Mouse (Mus musculus) right cerebral cortex, postnatal 36 days (tissue): Measurements from ENCODE around the gene Cdkal1.

Source experiments
- DNase-seq, 2 experiments: peaks; one replicate each; pipeline ENCODE4 v3.0.0; 2022; ENCODE audit warnings: low spot score in 2 of 2, mixed read lengths in 1 of 2

Gene Cdkal1

DNA sequence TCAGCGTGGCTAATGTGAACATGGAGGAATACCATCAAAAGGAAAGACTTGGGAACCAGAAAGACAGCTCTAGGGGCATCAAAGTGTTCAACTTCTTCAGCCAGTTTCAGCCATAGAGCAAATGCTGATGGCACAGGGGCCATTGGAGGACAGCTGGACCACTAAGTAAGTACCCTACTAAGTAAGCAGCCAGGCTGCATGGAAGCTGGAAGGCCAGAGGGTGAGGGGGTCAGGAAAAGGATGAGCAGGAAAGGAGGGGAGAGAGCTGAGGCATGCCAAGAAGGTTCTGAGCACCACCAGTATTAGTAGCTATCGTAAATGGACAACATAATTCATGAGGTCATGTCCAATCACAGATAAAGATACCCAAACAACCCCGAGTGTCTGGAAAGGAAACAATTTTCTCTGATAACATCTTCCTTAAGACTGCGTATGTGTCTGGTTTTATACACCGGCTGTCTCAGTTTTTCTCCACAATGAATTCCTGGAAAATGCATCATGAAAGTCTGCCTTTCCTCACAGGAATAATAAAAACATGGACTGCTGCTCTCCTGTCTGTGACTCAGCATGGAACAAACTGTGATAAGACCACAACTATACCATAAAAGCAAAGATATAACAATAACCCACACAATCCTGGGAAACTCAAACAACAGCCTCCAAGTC is 352.9 kb downstream of the Cdkal1 start:
- no peak for DNase-seq

DNA sequence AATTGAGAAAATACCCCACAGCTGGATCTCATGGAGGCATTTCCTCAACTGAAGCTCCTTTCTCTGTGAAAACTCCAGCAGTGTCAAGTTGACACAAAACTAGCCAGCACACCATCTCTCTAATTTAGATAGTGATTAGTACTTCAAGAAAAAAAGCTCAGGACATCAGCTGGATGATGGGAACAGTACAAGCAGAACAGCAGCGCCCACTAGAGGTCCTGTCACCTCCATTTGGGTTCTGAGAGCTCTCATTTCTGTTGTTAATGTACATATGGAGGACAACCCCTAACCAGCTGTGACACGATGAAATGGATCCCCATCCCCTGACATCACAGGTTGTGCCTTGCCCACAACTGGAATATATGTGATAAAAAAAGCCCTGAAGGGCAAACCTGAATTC is 354.3 kb downstream of the Cdkal1 start:
- DNase-seq: no peak

DNA sequence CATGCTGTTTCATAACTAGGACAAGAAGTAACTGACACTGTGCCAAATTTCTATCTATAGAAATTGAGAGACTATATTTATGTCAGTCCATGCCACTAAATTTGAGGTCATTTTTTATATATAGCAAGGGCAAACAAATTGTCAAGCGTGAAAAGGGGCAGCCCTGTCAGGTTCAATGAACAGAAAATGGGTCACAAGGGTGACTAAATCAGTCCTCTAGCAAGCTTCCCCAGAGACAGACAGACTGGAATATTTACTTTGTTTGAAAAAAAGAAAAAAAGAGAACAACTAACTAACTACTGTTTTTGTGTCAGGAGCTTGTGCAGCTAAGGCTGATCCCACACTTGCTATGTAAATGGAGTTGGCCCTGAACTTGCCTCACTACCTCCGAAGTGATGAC is 355.7 kb downstream of the Cdkal1 start:
- DNase-seq: no peak

DNA sequence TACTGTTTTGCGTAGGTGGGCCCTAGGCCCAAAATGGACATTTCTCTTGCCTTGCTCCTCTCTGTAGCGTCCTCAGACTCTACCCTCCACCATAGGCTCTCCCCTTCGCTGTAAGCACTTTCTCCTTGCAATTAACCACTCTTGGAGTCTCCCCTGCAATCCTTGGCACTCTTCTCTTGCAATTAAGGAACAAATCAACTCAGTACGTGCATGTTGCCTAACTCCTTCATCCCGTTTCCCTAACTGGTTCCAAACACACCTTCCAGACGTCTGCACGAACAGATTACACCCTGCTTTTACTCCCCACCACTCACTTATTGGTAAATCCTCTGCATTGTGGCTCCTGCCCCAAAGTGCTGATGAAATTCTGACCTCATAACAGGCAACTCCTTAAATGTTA is 358.2 kb downstream of the Cdkal1 start:
- DNase-seq: no peak

DNA sequence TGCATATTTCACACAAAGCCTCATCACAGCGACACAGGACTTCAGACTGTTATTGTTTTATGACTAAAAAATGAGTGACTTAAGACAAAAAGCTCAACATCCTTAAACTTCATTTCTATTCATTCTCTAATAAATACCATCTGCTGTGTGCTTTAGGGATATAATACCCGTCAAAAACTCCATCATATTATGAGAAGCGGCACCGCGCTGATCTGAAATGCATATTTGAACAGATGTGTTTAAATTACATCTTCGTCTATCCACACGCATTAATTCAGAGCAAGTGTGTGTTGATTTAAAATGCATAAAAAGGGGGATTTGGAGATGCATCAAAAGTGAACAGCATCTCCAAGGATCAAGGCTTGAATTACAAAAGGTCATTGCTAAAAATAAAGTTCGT is 365.1 kb downstream of the Cdkal1 start:
- DNase-seq: no peak

DNA sequence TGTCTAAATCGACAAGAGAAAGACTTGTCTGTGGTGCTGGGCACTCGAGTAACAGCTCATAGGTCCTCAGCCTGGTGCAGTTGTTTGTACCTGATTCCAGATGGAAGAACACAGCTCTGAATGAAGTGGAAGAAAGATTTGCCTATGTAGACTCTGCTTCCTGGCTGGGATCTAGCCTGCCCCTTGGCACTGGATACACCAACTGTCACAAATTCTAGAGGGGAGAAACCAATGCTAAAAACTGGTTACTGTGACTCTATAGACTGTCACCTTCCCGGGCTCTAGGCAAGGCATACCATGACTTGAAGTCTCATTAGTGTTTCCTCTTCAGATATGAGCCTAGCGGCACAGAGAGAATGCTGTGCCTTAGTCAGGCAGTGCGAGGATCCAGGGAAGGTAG is 366.0 kb downstream of the Cdkal1 start:
- no peak for DNase-seq

DNA sequence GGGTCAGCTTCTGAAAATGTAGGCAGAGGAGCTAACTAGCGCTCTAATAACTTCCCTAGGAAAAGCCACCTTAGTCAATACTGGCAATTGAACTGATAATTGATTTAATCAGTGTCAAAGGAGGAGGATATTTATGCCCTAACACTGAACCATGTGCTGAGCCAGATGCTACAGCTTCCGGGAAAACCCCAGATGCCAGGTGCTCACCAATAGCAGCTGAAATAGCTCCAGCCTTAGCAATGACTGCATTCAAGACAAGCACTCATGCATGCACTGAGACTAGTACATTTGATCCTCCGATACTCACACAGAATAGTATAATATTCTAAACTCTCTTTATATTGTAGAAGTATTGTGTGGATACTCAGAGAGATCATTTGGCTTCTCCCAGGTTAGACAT is 368.8 kb downstream of the Cdkal1 start:
- DNase-seq: no peak

DNA sequence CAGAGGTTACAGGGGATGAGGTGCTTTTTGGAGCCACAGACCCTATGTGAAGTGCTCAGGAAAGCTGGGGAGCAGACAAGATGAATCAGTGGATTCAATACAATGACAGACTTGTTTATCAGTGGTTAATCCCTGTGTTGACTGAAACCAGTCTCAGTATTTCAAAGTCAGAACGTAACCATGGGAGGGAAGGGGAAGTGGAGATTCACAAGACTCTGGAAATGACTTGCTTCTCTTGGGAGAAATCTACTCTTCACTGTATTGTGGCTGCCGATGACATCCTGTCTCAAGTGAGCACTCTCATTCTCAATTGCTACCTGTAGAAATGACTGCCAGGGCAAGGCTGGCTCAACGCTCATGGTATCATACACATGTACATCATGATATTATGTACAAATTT is 371.5 kb downstream of the Cdkal1 start:
- DNase-seq: no peak

DNA sequence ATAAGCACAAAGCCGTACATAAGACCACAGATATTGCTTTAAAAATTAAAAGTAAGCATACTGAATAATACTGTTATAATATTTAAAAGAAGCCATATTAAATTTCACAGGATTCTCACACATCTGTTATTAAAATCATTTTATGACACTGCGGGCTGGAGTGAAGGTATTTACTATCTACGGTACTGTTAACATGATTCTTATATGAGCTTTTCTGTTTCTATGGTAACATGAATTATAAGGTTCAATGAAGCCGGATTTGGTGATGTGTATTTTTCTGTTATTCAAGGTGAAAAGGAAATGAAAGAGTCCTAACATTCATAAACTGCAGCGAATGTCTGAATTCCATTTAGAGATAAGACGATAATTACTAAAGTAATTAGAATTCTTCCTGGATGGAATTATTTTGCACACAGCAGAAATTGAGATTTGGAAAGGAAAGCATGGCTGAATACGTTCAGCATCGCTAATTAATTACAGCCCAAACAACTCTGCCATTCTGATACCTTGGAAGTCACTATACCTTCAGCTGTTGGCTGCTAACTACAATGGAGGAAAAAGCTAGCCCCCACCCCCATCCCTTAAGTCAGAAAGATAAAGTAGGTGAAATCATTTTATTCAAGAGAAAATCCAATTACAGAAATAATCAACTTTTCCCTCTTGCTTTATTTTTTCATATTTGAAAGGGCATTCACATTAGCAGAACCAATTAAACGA is 373.2 kb downstream of the Cdkal1 start:
- no peak for DNase-seq

DNA sequence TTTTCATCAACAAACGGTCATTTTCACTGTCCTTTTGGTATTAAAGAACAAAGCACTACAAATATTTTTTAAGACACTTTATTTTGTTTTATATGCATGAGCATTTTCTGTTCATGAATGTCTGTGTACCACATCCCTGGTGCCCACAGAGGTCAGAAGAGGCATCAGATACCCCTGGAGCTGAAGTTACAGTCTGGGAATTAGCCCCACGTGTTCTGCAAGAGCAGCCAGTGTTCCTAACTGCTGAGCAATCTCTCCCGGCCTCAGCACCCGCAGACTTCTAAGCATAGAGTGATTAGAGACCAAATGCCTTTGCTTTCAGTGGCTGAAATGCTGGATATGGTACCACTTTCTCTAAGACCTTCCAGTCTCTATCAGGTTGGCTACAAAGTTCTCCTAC is 379.1 kb downstream of the Cdkal1 start:
- no peak for DNase-seq

DNA sequence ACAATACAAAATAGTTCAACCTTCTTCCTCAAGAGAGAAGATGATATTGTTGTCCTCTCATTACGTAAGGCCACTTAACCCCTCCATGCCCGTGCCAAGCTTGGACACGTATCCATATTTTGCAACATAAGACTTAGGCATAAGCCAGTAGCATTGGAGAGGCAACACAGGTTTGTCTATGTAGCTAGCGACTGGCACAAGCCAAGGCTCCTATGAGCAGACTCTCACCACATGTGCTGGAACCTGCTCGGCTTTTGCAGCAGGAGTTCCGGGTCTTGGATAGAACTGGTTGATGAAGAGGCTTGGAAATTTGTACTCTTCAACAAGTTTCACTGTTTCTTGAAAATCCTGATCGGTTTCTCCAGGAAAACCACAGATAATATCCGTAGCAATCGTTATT is 381.2 kb downstream of the Cdkal1 start:
- DNase-seq: no peak

DNA sequence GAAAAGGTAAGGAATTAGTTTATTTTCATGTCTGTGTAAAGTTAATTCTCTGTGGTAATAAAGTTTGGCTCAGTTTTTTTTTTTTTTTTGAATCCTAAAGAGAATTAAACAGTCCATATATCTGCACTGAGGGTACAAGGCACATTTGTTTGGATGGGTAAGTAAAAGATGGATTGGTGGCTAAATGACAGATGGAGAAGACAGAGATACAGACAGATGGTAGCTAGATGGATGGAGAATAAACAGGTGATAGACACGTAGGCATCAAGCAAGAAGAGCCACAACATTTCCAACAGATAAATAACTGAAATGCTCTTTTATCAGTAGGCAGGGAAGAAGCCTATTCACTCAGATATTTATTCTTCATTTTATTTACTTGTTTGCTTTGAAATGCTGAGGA is 381.7 kb downstream of the Cdkal1 start:
- no peak for DNase-seq

DNA sequence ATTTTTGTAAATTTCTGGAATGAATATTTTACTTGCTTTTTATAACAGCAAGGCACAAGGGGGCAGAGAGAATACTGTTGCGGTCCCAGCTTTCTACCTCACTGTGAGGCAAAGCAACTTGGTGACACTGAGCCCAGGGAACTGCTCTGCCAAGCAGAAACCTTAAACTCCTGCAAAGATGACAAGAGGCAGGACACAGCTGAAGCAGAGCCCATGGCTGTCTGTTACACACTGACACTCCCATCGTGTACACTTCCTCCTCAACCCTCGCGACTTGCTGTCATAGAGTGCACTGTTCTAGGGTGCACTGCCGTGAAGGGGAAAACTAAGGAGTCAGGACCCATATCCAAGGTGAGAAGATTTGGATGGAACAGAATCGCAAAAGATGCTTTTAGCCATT is 393.2 kb downstream of the Cdkal1 start:
- no peak for DNase-seq

DNA sequence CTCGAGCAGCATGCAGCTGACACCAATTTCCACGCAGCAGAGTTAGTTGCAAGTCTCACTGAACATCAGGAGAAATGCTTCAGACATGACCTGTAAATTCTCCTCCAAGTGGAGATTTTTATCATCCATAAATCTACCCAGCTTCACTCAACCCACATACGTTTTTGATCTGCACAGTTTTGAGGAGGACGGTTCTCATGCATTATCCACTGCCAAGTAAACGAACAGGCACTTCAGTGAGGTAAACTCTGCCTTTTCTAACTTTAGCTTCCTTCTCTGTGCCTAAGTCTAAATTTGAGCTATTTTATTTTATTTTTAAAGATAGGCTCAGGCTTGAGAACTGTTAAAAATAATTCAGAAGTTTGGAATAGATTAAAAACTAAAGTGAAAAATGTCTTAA is 394.7 kb downstream of the Cdkal1 start:
- DNase-seq: peak in 1 of 2 experiments; percentile 16

DNA sequence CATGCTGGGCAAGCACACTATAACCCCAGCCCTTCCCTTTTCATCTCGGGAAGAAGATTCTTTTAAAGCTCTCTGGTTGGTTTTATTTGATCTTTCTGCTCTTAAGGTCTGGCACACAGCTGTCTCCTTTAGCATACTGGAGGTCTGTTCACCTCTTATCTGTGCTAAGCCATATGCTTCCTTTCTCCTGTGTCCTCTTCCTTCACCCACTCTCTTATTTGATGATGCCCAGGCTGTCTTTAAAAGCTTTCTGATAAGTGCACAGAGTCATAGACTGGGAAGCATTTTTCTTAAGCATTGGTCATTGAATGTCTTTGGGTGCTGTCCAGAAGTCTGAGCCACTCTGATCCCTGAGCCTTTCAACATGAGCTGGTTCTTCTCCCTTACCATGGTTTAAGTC is 397.1 kb downstream of the Cdkal1 start:
- no peak for DNase-seq

DNA sequence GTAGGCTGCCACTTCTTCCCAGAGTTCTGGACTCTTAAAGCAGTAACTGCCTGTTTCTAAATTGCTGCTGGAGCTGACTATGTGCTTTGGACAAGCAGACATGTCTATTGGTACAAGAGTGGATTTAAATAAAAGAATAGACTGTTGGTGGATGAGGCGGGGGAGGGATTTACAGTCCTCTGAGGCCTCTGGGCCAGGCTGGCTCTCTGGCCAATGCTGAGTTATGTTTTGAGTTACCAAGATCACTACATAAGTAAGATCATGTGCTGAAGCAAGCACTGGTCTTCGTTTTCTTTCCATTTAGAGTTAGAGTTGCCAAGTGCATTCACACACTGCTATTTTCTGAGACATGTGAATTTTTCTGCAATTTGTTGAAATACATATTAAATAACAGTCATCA is 418.4 kb downstream of the Cdkal1 start:
- no peak for DNase-seq

DNA sequence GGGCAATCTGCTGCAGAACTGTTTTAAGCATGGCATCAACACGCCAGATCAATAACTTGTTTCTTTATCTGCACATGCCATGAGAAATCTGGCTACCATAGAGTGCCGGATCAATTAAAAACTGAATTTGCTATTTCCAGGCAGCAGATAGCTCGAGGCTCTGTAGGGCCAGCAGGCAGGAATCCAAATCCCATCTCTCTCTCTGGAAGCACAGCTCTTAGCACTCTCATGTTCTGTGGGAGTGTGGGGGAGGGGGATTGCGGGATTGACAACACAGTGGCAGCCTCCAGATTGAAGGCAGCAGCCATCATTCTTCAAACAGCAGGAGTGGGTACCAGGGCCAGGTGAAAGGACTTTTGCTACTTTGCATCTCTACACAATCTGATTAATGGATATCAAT is 420.7 kb downstream of the Cdkal1 start:
- peak in 1 of 2 experiments; percentile 13 for DNase-seq

DNA sequence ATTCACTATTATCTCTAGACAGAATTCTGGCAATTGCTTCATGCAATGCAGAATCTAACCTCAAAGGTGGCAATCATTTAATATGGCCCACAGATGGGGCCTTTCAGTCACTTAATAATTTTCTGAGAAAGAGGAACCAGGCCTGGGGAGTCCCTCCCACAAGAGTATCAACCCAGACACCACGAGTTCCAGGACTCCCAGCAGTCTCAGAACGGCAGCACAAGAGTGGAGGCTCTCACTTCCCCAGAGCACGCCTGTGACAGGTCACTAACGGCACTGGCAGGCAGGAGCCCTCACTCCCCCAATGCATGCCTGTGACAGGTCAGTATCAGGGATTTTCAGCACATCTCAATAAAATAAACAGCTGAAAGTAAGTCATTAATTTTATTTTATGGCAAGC is 424.6 kb downstream of the Cdkal1 start:
- no peak for DNase-seq

DNA sequence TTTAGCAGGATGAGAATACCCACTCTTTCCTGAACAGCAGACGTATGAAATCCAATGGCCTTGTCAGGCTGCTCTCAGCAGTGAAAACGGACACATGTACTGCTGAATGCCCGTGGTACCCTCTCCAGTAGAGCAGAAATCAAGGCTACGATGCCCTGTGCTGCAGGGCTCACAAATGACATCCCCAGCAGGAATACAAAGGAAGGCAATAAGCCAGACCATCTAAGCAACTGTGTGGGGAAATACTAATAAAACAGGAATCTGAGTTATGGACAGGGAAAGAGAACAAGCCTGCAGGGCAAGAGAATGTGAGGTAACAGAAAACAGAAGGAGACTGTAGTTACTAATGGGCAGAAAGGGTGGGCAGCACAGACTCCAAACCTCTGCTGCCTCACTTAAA is 425.6 kb downstream of the Cdkal1 start:
- no peak for DNase-seq

DNA sequence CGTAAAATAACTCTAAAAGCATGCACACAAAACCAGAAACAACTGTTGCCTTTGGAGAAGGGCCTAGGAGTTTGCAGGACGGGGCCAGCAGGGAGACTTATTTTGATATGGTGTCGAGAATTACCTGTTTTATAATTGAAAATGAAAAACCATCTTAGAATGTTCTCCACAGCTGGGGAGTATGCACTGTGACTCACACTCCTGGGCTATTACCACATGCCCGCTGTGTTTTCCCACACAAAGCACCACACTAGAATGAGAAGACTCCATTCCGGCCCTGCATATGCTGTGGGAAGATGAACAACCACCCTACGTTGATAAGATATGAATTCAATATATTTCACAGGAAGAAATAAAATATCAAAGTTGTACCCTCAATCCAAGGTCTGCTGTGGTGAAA is 426.3 kb downstream of the Cdkal1 start:
- no peak for DNase-seq

DNA sequence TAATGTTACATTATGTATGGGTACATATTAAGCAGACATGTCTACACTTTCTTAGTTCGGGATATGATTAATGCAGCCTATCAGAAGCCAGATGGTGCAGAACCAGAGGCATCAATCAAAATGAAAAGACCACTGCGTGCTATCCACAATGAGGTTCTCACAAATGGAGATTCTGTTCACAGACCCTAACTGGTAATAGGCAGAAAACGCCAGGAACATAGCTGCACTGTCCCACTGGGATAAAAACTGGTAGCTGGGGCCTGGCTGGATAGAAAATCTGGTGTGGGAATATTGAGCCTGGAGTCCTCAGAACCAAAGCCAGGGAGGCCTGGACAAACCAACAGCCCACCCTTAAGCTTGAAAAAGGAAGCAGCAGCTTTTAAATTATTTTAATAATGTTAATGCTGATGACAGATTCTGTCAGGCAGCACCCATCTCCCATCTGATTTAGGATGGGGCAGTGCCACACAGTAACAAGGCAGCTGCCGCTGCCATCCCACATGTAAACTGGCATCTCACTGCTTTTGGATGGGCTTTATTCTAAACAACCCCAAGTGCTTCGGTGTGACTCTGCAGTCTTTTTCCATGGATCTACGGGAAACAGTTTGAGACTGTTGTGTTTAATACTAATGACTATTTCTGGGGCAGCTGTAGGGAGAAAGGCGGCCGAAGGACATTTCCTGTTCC is 438.9 kb downstream of the Cdkal1 start:
- DNase-seq: no peak

DNA sequence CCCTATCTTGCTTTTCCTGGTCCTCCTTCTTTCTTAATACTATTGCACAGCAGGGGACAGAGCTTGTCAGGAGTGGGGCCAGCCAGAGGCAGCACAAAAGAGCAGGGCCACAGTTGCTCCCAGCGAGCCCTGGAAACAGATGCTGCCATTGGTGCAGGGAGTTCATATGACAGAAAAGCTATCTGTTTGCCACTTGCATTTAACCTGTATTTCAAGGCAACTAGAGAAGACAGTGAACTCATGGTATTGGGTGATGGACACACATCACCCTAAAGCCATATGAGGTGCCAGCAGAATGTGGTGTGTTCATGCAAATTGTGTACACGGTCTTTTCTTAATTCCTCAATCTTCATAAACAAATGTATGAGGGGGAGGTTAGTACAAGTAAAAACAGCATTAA is 439.5 kb downstream of the Cdkal1 start:
- DNase-seq: no peak

DNA sequence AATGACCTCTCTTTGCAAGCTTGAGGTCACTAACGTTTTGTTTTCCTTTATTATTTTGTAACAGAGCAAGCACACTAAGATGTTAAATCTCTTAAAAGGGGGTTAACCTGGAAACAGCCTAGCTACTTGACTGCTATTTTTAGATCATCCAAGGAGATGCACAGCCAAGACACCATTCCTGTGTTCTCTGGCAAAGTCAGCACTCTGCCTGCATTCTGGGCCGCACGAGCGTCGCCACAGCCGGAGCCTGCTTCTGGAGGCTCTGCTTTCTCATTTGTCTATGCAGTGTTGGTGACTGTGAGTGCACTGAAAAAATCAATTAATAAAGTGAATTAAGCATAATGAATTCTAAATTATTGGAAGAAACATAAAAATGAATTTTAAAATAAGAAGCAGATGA is 440.6 kb downstream of the Cdkal1 start:
- DNase-seq: no peak
